Mouse (Mus musculus) intestine, embryonic 16.5 days (tissue): ENCODE data around the gene Olfr1124. TPM values are rescaled to one million over a fixed set of nuclear protein-coding genes. Genes with fewer than 3 reads are reported as not detected.
"Not testable (repeated sequence)": the region's sequence is repeated elsewhere in the genome, so short reads cannot be mapped to it uniquely, and the experiment has no call there.

Experiments
- ATAC-seq: fragments of 200-750 bp; cut with Nextera tagmentation; 2 replicates; pipeline ENCODE4 v1.8.0; 2017; ENCODE audit warnings: moderate TSS enrichment, moderate library complexity
- H3K27ac ChIP-seq: fragments of 300-500 bp; sonication (generic); 2 replicates; pipeline ENCODE4 v1.5.1; 2014; ENCODE audit warnings: mild to moderate bottlenecking, low read length
- H3K27me3 ChIP-seq: fragments of 300-500 bp; sonication (generic); replicated peaks from 2 replicates; pipeline ENCODE4 v1.6.1; 2014; ENCODE audit warnings: low read length, control low read depth, mixed read lengths; ENCODE audit not compliant: control insufficient read depth, insufficient read depth
- H3K36me3 ChIP-seq: fragments of 300-500 bp; sonication (generic); 2 replicates; pipeline ENCODE4 v1.6.1; 2014; ENCODE audit warnings: low read length, control low read depth; ENCODE audit not compliant: control insufficient read depth, insufficient read depth
- H3K4me1 ChIP-seq: fragments of 300-500 bp; sonication (generic); 2 replicates; pipeline ENCODE4 v1.6.1; 2014; ENCODE audit warnings: low read length, control low read depth, mixed read lengths; ENCODE audit not compliant: control insufficient read depth, insufficient read depth
- H3K4me2 ChIP-seq: fragments of 300-500 bp; sonication (generic); 2 replicates; pipeline ENCODE4 v1.6.1; 2014; ENCODE audit warnings: low read depth, low read length, control low read depth
- H3K4me3 ChIP-seq: fragments of 300-500 bp; sonication (generic); 2 replicates; pipeline ENCODE4 v1.5.1; 2014; ENCODE audit warnings: mild to moderate bottlenecking, low read length
- H3K9ac ChIP-seq: fragments of 300-500 bp; sonication (generic); 2 replicates; pipeline ENCODE4 v1.6.1; 2014; ENCODE audit warnings: low read depth, low read length
- H3K9me3 ChIP-seq: fragments of 300-500 bp; sonication (generic); 2 replicates; pipeline ENCODE4 v1.6.1; 2016; ENCODE audit warnings: low read length, control low read depth; ENCODE audit not compliant: control insufficient read depth
- WGBS: fragments of 180-500 bp; shearing (Covaris S2); extraction: QIAGEN DNeasy Blood & Tissue Kit; methylation state at CpG from one replicate; pipeline ENCODE4 v1.1.7; 2014; 5-methylcytosine and 5-hydroxymethylcytosine counted together
- polyA plus RNA-seq: library from polyadenylated mRNA; unstranded; fragments of >200 nt; fragmentation: Nextera tagmentation; extraction: Ambion mirVana; gene quantifications from 2 replicates; pipeline ENCODE4 v1.2.1, GENCODE M21; 2015

Gene Olfr1124
- polyA plus RNA-seq: not detected in 2 replicates

DNA sequence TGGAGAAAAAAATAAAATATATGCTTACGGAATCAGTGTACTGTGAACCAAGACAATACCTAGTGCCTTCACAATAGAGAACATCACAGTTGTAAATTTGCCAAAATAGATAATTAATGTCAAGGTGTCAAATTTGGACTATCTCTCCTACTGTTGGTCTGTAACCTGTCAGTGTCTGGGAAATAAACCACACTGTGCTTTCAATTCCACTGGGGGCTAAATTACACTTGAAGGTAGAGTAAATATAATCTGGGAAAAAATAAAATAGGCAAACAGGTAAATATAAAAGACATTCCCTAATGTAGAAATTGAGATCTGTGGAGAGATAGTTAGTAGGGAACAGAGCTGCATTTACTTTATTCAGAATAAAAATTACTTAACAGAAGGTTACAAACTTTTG lies at the start of gene Olfr1124:
Olfr1124 (plus strand) TSS at position 301 of the 400 bp plus-strand sequence.
- Histone ChIP-seq H3K4me3 (no peak within 1 kb of the TSS), H3K9ac (no peak within 1 kb of the TSS), H3K27ac (no peak within 1 kb of the TSS), H3K27me3 (no peaks in the 10 kb centered on the region), H3K4me1 (no peaks in the 10 kb centered on the region), H3K36me3 (no peaks in the 10 kb centered on the region), H3K4me2 (no peak within 1 kb of the TSS), H3K9me3 (no peaks in the 10 kb centered on the region)
- WGBS: 94% methylated on average over 1 of the region's 1 CpGs
- no peak for ATAC-seq

DNA sequence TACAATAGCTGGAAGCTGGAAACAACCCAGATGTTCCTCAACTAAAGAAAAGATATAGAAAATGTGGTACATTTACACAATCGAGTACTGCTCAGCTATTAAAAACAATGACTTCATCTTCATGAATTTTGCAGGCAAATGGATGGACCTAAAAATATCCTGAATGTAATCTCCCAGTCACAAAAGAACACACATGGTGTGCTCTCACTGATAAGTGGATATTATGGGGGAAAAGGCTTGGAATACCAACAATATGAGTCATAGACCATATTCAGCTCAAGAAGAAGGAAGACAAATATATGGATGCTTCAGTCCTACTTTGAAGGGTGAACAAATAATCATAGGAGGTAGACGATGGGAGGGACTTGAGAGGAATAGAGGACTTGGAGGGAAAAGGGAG lies 46.1 kb upstream of the Olfr1124 start:
- Histone ChIP-seq H3K9ac (no peak overlapping the region), H3K27ac (no peak overlapping the region), H3K4me3 (no peak overlapping the region), H3K4me1 (no peaks in the 10 kb centered on the region), H3K27me3 (no peaks in the 10 kb centered on the region), H3K36me3 (no peaks in the 10 kb centered on the region), H3K9me3 (no peaks in the 10 kb centered on the region), H3K4me2 (no peak overlapping the region)
- no peak for ATAC-seq
- 74% methylated on average over 2 of the region's 2 CpGs for WGBS

DNA sequence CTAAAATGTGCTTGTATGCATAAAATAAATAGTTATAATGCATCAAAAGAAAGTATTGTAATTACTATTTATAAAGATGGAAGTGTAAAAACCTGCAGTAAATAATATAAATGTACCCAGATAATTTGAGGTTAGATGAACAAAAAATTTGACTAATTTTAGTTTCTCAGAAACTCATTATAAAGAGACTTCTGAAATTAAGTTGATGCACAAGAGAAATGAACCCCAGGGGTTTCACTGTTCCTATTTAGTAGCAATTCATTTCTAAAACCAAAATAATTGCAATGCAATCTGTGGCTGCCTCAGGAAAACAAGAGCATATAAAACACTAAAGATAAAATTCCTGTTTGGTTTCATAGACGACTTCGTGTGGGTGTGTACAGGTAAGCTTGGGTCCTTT lies 44.5 kb upstream of the Olfr1124 start, which contains the start of gene Olfr1122:
Olfr1122 (plus strand) TSS at position 301 of the 400 bp plus-strand sequence.
- Histone ChIP-seq H3K4me1 (no peaks in the 10 kb centered on the region), H3K9ac (no peak within 1 kb of the TSS), H3K27me3 (no peaks in the 10 kb centered on the region), H3K9me3 (no peaks in the 10 kb centered on the region), H3K27ac (no peak within 1 kb of the TSS), H3K36me3 (no peaks in the 10 kb centered on the region), H3K4me3 (no peak within 1 kb of the TSS), H3K4me2 (no peak within 1 kb of the TSS)
- no peak for ATAC-seq
- 68% methylated on average over 2 of the region's 2 CpGs for WGBS

DNA sequence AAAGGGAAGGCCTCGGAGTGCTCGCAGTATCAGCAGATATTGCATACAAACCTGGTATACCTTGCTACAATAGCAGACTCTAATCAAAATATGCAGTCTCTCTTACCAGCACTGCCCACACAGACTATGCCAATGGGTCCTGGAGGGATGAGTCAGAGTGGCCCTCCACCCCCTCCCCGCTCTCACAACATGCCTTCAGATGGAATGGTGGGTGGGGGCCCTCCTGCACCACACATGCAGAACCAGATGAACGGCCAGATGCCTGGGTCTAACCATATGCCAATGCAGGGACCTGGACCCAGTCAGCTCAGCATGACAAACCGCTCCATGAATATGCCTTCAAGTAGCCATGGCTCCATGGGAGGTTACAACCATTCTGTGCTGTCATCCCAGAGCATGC lies 36.5 kb upstream of the Olfr1124 start:
- H3K9ac ChIP-seq, ATAC-seq, H3K4me3 ChIP-seq, H3K9me3 ChIP-seq, H3K4me2 ChIP-seq, H3K27ac ChIP-seq, H3K36me3 ChIP-seq, H3K4me1 ChIP-seq, H3K27me3 ChIP-seq: not testable (repeated sequence)
- 91% methylated on average over 5 of the region's 5 CpGs for WGBS

DNA sequence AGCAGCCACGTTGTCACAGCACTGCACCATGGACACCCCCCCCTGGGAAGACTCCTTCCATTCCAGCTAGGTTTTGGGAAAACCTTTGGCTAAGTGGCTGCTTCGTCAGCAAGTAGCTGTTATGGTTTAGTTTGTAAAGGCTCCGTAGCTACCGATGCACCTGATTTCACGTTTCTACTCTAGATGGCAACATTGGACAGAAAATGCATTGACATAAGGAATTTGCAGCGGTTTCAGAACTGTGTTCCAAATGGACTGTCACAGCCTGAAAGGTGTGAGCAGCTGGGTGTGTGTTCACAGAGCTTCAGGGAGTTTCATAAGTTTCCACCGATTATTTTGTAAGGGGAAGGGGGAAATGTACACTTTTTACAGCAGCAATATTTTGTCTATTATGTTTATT lies 35.4 kb upstream of the Olfr1124 start:
- not testable (repeated sequence) for ATAC-seq, H3K36me3 ChIP-seq, H3K9me3 ChIP-seq, H3K4me3 ChIP-seq, H3K4me2 ChIP-seq, H3K27me3 ChIP-seq, H3K27ac ChIP-seq, H3K4me1 ChIP-seq, H3K9ac ChIP-seq
- 76% methylated on average over 7 of the region's 7 CpGs for WGBS

- 68% methylated on average over 1 of the region's 1 CpGs for WGBS
- Histone ChIP-seq H3K4me2 (no peak within 1 kb of the TSS), H3K27me3 (no peaks in the 10 kb centered on the region), H3K9me3 (no peaks in the 10 kb centered on the region), H3K9ac (no peak within 1 kb of the TSS), H3K36me3 (no peaks in the 10 kb centered on the region), H3K4me1 (no peaks in the 10 kb centered on the region), H3K27ac (no peak within 1 kb of the TSS), H3K4me3 (no peak within 1 kb of the TSS)
- ATAC-seq: no peak
Observed at GRCm38 (mm10) chr2:87416335-87416734, 13.7 kb upstream of the Olfr1124 start, which contains the start of gene Olfr1123. TSS of gene Olfr1123 (plus strand) at chr2:87416635.

GRCm38 (mm10) chr2:87437731-87438130 lies 7.7 kb downstream of the Olfr1124 start:
- Histone ChIP-seq H3K4me3 (no peak overlapping the region), H3K9me3 (no peaks in the 10 kb centered on the region), H3K4me2 (no peak overlapping the region), H3K36me3 (no peaks in the 10 kb centered on the region), H3K4me1 (no peaks in the 10 kb centered on the region), H3K27ac (no peak overlapping the region), H3K27me3 (no peaks in the 10 kb centered on the region), H3K9ac (no peak overlapping the region)
- no peak for ATAC-seq
- WGBS: 92% methylated on average over 16 of the region's 16 CpGs

- Histone ChIP-seq H3K36me3 (no peaks in the 10 kb centered on the region), H3K27ac (no peak within 1 kb of the TSS), H3K4me3 (no peak within 1 kb of the TSS), H3K4me1 (no peaks in the 10 kb centered on the region), H3K9ac (no peak within 1 kb of the TSS), H3K9me3 (no peaks in the 10 kb centered on the region), H3K27me3 (no peaks in the 10 kb centered on the region), H3K4me2 (no peak within 1 kb of the TSS)
- ATAC-seq: no peak
Observed at GRCm38 (mm10) chr2:87453662-87454061, 23.6 kb downstream of the Olfr1124 start, which contains the start of gene Olfr1126. TSS of gene Olfr1126 (plus strand) at chr2:87453962.

DNA sequence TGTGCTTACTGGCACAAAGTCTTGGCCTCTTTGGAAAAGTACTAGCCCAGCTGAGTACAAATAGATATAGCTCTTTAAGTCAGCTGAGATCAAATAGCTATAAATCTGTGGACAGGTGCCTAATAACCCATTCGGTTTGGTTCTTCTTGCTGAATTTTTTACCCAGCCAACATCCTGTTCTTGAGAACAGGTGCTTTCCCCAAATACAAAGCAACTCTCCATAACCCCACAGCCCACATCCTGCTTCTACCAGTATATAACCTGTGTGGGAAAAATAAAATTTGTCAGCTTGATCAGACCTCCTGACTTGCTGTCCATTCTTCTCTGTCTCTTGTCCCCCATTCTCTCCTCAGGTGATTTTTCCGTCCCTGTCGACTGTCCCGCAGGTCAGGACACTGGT lies 31.7 kb downstream of the Olfr1124 start:
- Histone ChIP-seq H3K9ac (no peak overlapping the region), H3K36me3 (no peaks in the 10 kb centered on the region), H3K27ac (no peak overlapping the region), H3K4me1 (no peaks in the 10 kb centered on the region), H3K27me3 (no peaks in the 10 kb centered on the region), H3K4me3 (no peak overlapping the region), H3K9me3 (no peaks in the 10 kb centered on the region), H3K4me2 (no peak overlapping the region)
- ATAC-seq: no peak
- 90% methylated on average over 4 of the region's 4 CpGs for WGBS

- H3K27ac ChIP-seq: no peak overlapping the region
Observed at GRCm38 (mm10) chr2:87480207-87480606, 50.1 kb downstream of the Olfr1124 start.

More at GRCm38 (mm10) chr2:87480207-87480606, 50.1 kb downstream of the Olfr1124 start:
- Histone ChIP-seq H3K36me3 (no peaks in the 10 kb centered on the region), H3K4me2 (no peak overlapping the region), H3K4me3 (no peak overlapping the region), H3K9me3 (no peaks in the 10 kb centered on the region), H3K27me3 (no peaks in the 10 kb centered on the region), H3K9ac (no peak overlapping the region), H3K4me1 (no peaks in the 10 kb centered on the region)
- ATAC-seq: no peak
